Mouse (Mus musculus) embryo, embryonic 11.5 days (tissue): ENCODE data around the gene Prr5l.

Source experiments
- DNase-seq: peaks from one replicate; pipeline ENCODE4 v3.0.0-alpha.2; 2012; ENCODE audit warnings: low read depth, low spot score

The Prr5l gene

GRCm38 (mm10) chr2:101822785-101823184, 60.0 kb downstream of the Prr5l start:
- DNase-seq, result no peak

GRCm38 (mm10) chr2:101820816-101821215, 62.0 kb downstream of the Prr5l start:
- DNase-seq, result no peak

GRCm38 (mm10) chr2:101818986-101819764, 63.7 kb downstream of the Prr5l start:
- no peak for DNase-seq

GRCm38 (mm10) chr2:101816646-101817308, 66.0 kb downstream of the Prr5l start:
- DNase-seq, result no peak

- DNase-seq, result no peak
These were observed 67.4 kb downstream of the Prr5l start for GRCm38 (mm10) chr2:101815250-101815934.

GRCm38 (mm10) chr2:101814272-101814625, 68.6 kb downstream of the Prr5l start:
- DNase-seq, result no peak

GRCm38 (mm10) chr2:101813581-101814271, 69.1 kb downstream of the Prr5l start:
- no peak for DNase-seq

GRCm38 (mm10) chr2:101811925-101812324, 70.9 kb downstream of the Prr5l start:
- no peak for DNase-seq

- no peak for DNase-seq
These were observed 72.1 kb downstream of the Prr5l start for GRCm38 (mm10) chr2:101810774-101811173.

GRCm38 (mm10) chr2:101809640-101810305, 73.1 kb downstream of the Prr5l start:
- no peak for DNase-seq

- DNase-seq, result no peak
These were observed 75.1 kb downstream of the Prr5l start for GRCm38 (mm10) chr2:101807756-101808155.

GRCm38 (mm10) chr2:101802240-101802639, 80.6 kb downstream of the Prr5l start:
- DNase-seq, result no peak

GRCm38 (mm10) chr2:101797901-101798250, 85.0 kb downstream of the Prr5l start:
- DNase-seq, result peak; percentile 37

GRCm38 (mm10) chr2:101797166-101797900, 85.5 kb downstream of the Prr5l start:
- peak; percentile 43 for DNase-seq

- DNase-seq, result peak; percentile 81
These were observed 86.3 kb downstream of the Prr5l start for GRCm38 (mm10) chr2:101796287-101797115.

- DNase-seq, result no peak
These were observed 90.7 kb downstream of the Prr5l start for GRCm38 (mm10) chr2:101792130-101792529.

GRCm38 (mm10) chr2:101783255-101783654, 99.6 kb downstream of the Prr5l start:
- no peak for DNase-seq

GRCm38 (mm10) chr2:101781357-101781777, 101.5 kb downstream of the Prr5l start:
- DNase-seq, result no peak

GRCm38 (mm10) chr2:101778080-101778479, 104.7 kb downstream of the Prr5l start:
- no peak for DNase-seq

GRCm38 (mm10) chr2:101763503-101763902, 119.3 kb downstream of the Prr5l start:
- no peak for DNase-seq
